Mouse (Mus musculus): ENCODE results near the gene Sema4d. TPM values are rescaled to one million over a fixed set of nuclear protein-coding genes. Genes with fewer than 3 reads are reported as not detected.

Sema4d gene
- polyA plus RNA-seq, 1 experiment = 7.5 TPM

- DNase-seq (ENCODE audit: low read depth) = no peak
Measured at GRCm38 (mm10) chr13:51753802-51754444, 39.6 kb downstream of the Sema4d start.

DNA sequence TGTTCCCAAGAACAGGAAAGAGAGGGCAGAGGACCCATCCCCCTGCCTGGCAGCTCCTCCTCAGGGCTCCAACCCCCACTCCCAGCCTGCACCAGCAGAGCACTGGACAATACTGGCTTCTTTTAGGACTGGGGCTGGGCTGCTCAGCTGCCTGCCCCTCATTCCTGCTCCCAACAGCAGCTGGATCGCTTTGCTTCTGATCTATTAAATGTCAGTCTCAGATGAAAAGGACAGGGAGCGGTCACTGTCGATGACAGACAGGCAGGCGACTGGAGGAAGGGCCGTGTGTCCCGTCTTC lies 40.4 kb downstream of the Sema4d start:
- DNase-seq (ENCODE audit: low read depth) = no peak

- no peak for DNase-seq (ENCODE audit: low read depth)
Measured at GRCm38 (mm10) chr13:51752346-51753167, 41.0 kb downstream of the Sema4d start.

- no peak for DNase-seq (ENCODE audit: low read depth)
Measured at GRCm38 (mm10) chr13:51749578-51750345, 43.8 kb downstream of the Sema4d start.

GRCm38 (mm10) chr13:51748009-51748552 lies 45.5 kb downstream of the Sema4d start:
- peak; percentile 60 for DNase-seq (ENCODE audit: low read depth)

GRCm38 (mm10) chr13:51747069-51747468 lies 46.5 kb downstream of the Sema4d start:
- DNase-seq (ENCODE audit: low read depth) = no peak

- DNase-seq (ENCODE audit: low read depth) = no peak
Measured at GRCm38 (mm10) chr13:51745862-51746261, 47.7 kb downstream of the Sema4d start.

DNA sequence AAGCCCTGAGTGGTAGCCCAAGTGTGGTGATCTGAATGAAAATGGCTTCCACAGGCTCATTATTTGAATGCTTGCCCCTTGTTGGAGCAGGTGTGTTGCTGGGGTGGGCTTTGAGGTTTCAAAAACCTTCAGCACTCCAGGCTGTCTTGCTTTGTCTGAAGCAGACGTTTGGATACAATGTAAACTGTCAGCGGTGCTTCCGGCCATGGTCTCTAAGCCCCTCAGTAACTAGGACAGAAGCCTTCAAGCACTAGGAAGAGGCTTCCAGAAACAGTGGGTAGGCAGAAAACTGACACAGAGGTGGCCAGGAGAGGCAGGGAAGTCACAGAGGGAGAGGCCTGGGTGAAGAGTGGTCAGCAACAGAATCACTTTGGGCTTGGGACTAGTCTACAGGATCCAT lies 49.7 kb downstream of the Sema4d start:
- no peak for DNase-seq (ENCODE audit: low read depth)

GRCm38 (mm10) chr13:51742551-51743052 lies 50.9 kb downstream of the Sema4d start:
- no peak for DNase-seq (ENCODE audit: low read depth)

- no peak for DNase-seq (ENCODE audit: low read depth)
Measured at GRCm38 (mm10) chr13:51740776-51741175, 52.8 kb downstream of the Sema4d start.

GRCm38 (mm10) chr13:51739713-51740112 lies 53.8 kb downstream of the Sema4d start:
- no peak for DNase-seq (ENCODE audit: low read depth)

DNA sequence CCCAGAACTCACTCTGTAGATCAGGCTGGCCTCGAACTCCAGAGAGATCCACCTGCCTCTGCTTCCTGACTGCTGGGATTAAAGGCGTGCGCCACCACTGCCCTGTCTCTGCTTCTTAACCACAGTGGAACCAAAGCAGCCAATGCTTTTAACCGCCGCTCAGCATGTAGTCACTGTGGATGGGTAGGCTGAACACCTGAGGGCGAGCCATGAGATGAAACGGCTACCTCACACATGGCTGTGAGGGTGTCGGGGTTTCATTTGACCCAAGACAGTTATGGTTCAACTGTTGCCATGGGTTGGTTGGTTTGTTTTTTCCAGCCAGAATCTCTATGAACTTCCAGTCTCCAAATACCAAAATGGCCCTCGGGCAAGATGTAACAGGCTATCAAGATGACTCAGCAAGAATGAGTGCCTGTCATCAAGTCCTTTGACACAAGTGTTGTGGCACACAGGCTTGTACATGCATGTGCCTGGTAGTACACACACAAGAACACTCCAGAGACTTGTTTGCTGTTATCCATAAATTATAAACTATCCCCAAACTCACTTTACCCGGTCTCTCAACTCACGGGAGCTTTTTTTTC lies 54.9 kb downstream of the Sema4d start:
- no peak for DNase-seq (ENCODE audit: low read depth)

- no peak for DNase-seq (ENCODE audit: low read depth)
Measured at GRCm38 (mm10) chr13:51737949-51738513, 55.5 kb downstream of the Sema4d start.

DNA sequence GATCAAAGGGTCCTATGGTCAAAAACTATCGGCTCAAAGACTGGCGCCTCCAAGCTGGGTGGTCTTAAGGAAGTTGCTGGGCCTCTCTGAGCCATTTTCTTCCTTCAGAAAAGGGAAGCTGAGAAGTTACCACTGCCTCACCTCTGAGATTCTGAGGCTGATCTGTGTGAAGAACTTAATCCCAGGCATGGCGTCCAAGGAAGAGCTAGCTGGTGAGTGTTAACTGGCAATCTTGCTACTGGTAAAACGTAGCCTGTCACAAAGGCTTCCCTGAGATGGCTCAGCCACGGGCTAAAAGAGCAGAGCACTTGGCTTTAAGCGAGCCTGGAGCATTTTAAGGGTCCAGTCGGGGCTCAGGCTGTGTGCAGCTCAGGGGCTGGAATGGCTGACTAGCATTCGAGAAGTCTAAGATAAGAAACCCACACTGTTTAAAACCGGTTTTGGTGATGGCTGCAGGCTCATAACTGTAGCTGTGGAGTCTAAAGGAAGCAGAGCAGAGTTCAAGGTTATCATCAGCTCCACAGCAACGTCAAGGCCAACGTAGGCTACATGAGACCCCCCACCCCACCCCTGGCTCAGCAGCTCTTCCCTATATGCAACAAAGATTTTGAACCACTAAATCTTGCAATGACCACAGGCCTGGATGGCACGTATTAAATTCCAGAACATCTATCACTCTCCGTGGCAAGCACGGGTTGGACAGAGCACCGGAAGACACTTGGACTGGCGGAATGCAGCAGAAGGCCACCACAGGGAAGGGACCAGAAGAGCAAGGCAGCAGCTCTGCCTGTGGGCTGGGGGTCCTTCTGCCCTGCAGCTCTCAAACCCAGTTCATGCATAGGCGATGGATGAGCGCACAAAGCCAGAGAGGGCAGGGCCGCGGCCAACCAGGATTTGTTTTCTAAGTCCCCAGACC lies 56.3 kb downstream of the Sema4d start:
- no peak for DNase-seq (ENCODE audit: low read depth)

- DNase-seq (ENCODE audit: low read depth) = no peak
Measured at GRCm38 (mm10) chr13:51736007-51736911, 57.3 kb downstream of the Sema4d start.

DNA sequence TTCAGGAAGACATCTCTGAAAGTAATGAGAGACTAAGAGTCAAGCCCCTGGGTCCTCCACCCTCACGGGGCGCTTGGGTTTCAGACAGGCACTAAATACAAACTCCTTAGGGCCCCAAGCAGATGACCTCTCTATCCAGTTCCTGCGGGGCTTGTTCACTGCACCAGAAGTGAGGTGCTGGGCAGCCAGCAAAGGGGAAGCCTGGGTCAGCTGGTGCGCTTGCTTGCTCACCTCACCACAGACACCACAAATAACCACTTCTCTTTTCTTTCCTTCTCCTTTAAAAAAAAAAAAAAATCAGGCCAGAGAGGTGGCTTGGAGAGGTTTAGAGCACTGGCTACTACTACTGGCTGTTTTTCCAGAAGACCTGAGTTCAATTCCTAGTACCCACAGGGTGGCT lies 59.0 kb downstream of the Sema4d start:
- no peak for DNase-seq (ENCODE audit: low read depth)

DNA sequence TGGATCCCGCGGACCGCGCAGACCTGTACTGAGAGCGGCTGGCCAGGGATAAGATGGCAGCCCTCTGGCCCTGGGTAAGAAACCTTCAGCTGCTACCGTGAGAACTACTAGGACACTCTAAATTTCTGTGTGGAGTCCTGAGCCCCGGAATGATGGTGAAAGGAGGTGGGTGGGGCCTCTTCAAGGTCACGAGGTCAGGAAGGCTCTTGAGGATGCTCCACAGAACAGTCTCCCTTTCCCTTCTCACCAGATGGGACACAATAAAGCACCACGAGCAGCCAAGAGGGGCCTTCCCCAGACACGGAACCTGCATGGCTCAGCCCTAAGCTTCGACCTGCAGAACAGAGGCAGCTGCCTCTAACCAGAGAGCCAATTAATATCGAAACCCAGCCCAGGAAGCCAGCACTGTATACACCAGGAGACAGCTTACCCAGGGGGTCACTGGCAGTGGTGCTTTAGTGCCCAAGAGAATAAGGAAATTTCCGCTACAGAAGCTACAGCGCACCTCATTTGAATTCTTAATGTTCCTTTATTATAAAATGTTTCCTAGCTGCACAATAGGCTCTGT lies 61.4 kb downstream of the Sema4d start:
- no peak for DNase-seq (ENCODE audit: low read depth)

DNA sequence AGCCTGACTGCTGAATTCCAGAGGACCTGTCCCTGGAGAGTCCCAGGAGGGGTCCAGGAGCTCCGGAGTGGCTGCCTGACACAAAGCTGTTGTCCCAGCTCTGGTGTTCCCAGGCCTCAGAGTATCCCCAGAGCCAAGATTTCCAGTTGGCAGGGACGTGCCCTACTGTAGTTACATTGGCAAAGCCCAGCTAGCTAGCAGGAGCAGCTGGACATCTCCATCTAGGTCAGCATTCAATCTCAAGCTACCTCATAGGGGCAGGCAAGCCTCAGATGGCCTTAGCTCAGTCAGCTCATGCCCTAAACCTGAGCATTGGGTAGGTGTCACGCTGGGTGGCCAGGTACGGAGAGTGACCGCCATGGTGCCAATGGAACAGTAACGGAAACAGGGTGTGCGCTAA lies 62.1 kb downstream of the Sema4d start:
- DNase-seq (ENCODE audit: low read depth) = no peak

DNA sequence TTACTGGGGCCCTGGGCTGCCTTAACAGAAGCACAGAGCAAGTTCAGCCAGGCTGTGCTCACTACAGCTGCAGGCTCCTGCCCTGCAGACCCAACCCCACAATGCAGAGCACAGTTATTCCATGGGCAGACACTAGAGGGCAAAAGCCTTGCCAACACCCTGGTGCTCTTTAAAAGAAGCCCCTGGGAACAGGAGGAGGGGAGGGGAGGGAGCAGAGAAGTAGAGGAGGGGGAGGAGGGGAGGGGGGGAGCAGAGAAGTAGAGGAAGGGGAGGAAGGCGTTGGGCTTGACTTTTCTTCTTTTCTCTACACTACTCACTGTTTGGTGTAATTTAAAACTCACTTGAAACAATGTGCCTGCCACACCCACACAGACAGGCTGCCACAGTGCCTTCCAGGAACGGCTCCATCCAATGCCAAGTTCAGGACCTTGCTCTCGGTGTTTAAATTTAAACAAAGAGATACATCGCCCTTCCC lies 63.6 kb downstream of the Sema4d start:
- no peak for DNase-seq (ENCODE audit: low read depth)
